Mouse (Mus musculus) layer of hippocampus, postnatal 36 days (tissue): ENCODE results near the gene Asb11. TPM values are rescaled to one million over a fixed set of nuclear protein-coding genes. Genes with fewer than 3 reads are reported as not detected.

ENCODE experiments used
- DNase-seq, 2 experiments: peaks; one replicate each; pipeline ENCODE4 v3.0.0; 2022
- total RNA-seq, 2 experiments: library from RNA; stranded (reverse); gene quantifications; 2 replicates each; pipeline ENCODE4 v1.2.3; 2021

The Asb11 gene
- total RNA-seq, 2 experiments from 2014 or later, result 1.1 to 1.9 TPM

DNA sequence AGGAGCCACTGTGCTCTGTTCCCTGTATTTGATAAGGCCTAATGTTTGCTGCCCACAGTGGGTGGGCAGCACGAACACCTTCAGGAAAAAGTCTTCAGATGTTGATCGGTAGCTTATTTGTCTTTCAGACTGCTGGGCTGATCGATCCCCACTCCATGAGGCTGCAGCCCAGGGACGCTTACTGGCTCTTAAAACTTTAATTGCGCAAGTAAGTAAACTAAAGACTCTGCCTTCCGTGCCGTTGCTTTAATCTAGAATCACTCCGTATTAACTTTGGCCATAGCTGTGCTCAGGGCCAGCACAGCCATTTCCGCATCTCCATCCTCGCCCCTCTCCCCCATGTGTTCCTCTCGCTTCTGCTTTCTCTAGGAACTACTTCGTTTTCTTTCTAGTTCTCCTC, 8.8 kb downstream of the Asb11 start:
- DNase-seq, result no peak

DNA sequence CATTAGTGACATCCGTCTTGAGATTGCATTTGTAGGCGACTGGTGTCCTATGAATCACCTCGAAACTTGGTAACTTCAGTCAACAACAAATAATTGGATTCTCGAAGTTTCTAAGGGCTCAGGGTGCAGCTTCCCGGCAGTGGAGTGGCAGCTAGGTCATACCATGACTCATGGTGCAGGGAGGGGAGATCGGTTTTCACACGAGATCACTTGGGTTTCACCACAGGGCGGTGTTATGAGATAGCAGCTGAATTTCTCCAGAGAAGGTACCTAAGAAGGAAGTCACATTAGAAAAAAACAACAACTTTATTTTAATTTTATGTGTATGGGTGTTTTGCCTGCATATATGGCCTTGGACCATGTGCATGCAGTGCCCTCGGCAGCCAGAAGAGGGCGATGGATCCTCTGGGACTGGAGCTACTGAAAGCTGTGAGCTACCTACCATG, 9.3 kb downstream of the Asb11 start:
- no peak for DNase-seq

DNA sequence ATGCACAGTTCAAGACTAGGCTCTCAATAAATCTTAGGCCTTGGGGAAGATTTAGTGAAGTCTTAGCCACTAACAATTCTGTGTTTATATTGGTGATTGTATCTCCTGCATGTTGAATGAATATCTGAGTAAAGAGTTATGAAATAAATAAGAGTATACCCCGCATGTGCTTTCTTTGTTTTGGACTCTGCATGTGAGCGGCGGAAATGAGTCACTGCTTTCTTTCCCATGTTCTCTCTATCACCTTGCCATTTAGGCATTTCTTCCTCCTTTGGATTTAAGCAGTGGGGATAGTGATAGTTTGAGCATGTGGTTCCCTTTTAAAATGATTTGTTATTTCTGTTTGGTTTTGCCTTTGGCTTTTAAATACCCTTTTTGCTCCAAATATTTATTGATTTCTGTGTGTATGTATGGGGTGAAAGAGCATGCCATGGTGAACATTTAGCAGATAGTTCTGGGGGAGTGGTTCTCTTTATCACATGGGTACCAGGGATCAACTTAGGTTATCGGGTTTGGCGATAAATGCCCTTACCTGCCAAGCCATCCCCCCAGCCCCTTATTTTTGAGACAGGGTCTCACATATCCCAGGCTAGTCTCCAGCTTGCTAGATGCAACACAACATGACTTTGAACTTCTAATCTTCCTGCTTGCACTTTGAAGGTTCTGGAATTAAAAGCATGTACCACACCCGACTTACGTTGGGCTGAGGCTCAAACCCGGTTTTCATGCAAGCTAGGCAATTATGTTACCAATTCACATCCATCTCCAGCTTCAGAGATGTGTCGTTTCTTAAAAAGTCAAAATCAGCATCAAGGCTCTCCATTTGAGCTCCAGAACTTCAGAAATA, 10.3 kb downstream of the Asb11 start:
- DNase-seq, result no peak

DNA sequence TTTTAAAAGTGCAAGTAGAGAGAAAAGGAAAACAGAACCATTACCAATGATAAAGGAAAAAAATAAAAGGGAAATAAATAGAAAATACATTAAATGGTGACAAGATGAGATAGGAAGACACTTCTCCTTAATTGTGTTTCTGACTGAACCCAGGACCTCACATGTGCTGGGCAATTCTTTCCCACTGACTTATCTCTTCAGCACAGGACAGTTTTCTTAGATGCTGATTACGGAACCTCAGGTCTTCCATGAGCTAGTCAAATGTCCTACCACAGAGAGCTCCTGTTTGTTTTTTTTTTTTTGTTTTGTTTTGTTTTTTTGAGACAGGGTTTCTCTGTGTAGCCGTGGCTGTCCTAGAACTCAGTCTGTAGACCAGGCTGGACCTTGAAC, 10.9 kb downstream of the Asb11 start:
- DNase-seq, result no peak

DNA sequence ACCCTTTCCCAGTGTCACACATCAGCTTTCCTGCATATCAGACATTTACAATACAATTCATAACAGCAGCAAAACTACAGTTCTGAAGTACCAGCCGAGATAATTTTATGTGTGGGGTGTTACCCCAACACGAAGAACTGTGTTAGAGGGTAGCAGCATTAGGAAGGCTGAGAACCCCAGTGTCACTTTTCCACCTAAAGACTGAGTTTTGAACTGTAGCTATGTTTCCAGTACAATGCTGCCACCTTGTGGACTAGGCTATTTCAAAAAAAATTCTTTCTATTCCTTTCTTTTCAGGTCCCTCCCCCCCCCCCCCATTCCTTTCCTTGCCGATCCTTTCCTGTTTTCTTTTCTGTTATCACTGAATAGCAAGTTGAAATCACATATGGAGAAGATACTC, 12.4 kb downstream of the Asb11 start:
- DNase-seq, result no peak

DNA sequence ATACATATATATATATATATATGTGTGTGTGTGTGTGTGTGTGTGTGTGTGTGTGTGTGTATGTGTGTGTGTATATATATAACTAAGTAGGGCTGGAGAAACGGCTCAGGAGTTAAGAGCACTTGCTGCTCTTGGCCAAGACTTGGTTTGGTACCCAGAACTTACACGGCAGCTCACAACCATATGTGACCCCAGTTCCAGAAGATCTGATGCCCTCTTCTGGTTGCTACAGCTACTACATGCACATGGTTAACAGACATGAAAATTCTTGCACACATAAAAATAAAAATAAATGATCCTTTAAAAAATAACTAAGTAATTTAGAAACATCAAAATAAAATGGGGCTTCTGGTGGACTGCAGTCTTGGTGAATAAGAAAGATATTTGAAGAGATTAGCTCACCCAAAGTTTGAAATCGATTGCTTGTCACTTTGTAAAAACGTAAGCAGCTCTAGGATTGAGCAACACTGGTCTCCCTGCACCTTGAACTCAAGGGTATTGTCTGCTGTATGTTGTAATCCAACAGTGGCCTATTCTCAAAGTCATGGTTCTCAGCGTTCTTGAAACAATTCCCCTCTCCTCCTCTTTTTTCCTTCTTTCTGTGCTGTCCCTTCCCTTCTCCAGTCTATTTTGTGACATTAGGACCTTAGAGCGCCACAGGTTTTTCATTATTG, 22.5 kb downstream of the Asb11 start:
- no peak for DNase-seq

DNA sequence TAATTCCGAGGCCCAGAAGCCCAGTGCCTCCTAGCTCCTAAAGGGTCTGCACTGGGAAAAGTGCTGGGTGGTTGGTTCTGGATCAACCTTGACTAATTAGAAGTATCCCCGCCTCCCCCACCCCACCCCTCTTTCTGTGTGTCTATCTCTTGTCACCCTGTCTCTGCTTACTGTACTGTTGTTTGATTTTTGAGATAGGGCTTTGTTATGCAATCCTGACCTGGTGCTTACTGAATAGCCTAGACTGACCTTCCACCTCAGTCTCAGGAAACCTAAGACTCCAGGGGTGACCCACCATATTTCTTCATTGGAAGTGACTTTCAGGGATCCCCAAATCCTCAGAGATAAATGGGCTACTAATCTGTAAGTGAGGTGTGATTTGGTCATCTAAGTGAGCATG, 65.5 kb downstream of the Asb11 start:
- no peak for DNase-seq

DNA sequence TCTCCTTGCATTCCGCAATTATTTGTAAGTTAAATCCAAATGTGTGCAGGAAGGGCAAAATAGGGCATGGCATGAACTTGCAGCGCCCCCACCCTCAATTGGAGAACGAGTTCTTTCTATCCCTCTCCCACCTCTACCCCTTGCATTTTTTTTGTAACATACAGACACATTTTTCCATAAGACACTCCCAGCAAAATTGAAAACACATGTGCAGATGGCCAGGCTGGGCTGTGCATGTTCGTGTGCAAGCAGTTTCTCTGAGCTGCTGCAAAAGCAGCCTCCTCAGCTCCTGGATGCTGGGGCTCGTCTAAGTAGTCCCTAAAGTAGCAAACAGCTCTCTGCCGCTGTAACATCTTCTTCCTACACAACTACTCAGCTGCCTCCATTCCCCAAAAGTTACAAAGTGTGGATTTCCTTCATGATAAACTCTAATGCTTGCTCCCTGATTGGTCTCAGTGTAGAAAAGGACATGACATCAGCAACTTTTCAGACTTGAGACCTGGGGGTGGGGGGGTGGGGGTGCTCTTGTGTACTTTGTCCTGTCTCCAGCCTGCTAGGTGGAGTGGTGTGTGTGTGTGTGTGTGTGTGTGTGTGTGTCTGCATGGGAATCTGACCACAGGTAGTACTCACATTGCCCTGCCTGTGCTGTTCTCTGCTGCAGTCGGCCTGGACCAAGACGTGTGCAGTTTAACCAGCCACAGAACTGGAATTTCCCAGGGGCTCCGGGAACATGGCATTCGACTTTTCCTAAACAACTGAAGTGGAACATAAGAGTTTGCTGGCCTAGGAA, 69.1 kb downstream of the Asb11 start, which contains the start of gene Asb9:
Gene Asb9, plus strand, starts transcription at position 619 of the 790 bp plus-strand sequence.
- no peak for DNase-seq

DNA sequence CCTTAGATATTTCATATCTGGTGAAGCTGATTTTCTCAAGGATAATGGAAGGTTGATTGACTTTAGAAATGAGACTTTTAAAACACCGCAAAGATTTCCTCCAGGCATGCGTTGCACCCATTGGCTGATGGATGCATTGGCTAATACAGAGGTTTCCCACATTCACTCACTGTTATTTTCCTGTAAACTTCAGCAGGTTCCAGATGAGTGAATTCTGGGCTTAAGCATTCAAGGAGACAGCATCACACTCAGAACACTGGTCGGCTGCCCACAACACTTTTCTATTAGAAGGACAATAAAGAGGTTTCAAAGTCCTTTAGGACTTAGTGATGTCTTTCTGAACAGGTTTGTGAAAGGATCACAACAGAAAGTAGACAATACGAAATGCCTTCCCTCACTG, 70.3 kb downstream of the Asb11 start:
- DNase-seq, result no peak

DNA sequence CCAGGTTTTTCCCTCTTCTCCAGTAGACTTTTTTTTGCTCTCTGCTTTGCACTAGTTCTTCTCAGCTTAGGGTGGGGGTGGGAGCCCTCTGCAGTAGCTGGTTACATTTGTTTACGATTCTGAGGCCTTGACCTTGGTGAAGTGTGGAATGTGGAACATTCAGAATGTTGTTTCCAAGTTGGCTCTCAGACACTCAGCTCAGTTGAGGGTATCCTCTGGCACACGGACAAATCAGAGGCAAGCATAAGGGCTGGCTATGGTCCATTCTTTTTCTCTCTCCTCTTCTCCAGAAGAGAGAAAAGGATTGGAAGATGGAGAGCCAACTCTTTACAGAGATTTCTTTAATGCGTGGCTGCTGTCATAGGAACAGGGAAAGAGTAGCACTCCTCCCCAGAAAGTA, 71.9 kb downstream of the Asb11 start:
- DNase-seq, result no peak

Other genes with a start within 250 kb of the Asb11 start
- gene Bmx, start 178.8 kb upstream of the Asb11 start, total RNA-seq, result under 1 TPM; 0.70 to 0.81 TPM
- 1 to 10 TPM; 5.8 to 6.6 TPM for gene Pir, start 167.6 kb upstream of the Asb11 start, total RNA-seq
- gene Vegfd, start 63.6 kb upstream of the Asb11 start, total RNA-seq, result 1 to 10 TPM; 1.6 to 2.0 TPM
- gene Piga, start 17.2 kb upstream of the Asb11 start, total RNA-seq, result 10 to 100 TPM; 10.6 to 12.3 TPM
- gene Asb9, start 69.3 kb downstream of the Asb11 start, total RNA-seq, result not detected